Mouse (Mus musculus): Measurements from ENCODE around the gene Plcxd2. TPM values are rescaled to one million over a fixed set of nuclear protein-coding genes. Genes with fewer than 3 reads are reported as not detected.
A peak's percentile ranks its signal among the peaks of the same experiment; 100 is the strongest.

The Plcxd2 gene
- polyA plus RNA-seq, 1 experiment from 2014 or later: 0.78 TPM

DNA sequence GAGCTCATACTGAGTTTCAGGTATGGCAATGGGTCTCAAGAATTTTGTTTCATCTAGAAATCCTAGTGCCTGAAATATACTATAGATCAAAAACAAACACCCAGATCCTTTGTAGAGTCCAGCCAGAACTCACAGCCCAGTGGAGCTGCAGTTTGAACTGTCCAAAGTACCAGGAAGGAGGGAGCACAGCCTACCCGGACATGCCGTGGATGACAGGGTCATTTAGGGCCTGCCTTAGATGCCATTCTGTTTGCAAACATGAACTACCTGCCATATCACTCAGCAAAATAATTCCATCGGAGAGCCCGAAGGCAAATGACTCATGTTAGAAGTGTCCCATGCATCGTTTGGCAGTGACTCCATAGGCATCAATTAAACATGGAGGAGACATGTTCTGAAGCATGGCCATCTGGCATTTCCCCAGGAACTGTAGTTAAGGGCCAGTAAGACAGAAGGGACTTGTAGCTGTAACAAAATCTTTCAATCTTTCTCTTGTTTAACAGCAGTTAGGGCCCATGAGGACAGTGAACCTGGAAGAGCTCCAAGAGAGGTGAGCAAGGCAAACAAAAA lies 1.9 kb downstream of the Plcxd2 start:
- WGBS: 78% methylated on average over 5 of the region's 5 CpGs
- H3K9ac ChIP-seq: no peak overlapping the region
- H3K27ac ChIP-seq (ENCODE audit: low read depth): no peak overlapping the region
- no peaks in the 10 kb centered on the region for H3K36me3 ChIP-seq (ENCODE audit: insufficient read depth)
- DNase-seq: no peak
- no peaks in the 10 kb centered on the region for H3K9me3 ChIP-seq (ENCODE audit: low read depth, low read length)
- TF ChIP-seq CTCF (IDR thresholded peaks at IDR 0.05; ENCODE audit: low read depth): no peak
- no peak overlapping the region for H3K4me3 ChIP-seq (ENCODE audit: low read depth, low read length)
- peak overlapping the region; percentile 96; the same call in 1 of the 2 replicates for H3K4me2 ChIP-seq
- ATAC-seq (ENCODE audit: insufficient read depth): no peak
- no peaks in the 10 kb centered on the region for H3K27me3 ChIP-seq (ENCODE audit: insufficient read depth, low read length)
- H3K4me1 ChIP-seq (ENCODE audit: insufficient read depth): 0 out of 2 replicates have a peak, but pooled peaks cover 3% of the 10 kb centered on the region

- H3K27me3 ChIP-seq (ENCODE audit: insufficient read depth, low read length): no peaks in the 10 kb centered on the region
- no peaks in the 10 kb centered on the region for H3K36me3 ChIP-seq (ENCODE audit: insufficient read depth)
- no peak overlapping the region for H3K4me3 ChIP-seq (ENCODE audit: low read depth, low read length)
- H3K4me2 ChIP-seq: no peak overlapping the region
- WGBS: 82% methylated on average over 10 of the region's 10 CpGs
- H3K9me3 ChIP-seq (ENCODE audit: low read depth, low read length): no peaks in the 10 kb centered on the region
- no peak for TF ChIP-seq CTCF (IDR thresholded peaks at IDR 0.05; ENCODE audit: low read depth)
- ATAC-seq (ENCODE audit: insufficient read depth): no peak
- no peak overlapping the region for H3K9ac ChIP-seq
- DNase-seq: no peak
- H3K27ac ChIP-seq (ENCODE audit: low read depth): no peak overlapping the region
- 0 out of 2 replicates have a peak, but pooled peaks cover 3% of the 10 kb centered on the region for H3K4me1 ChIP-seq (ENCODE audit: insufficient read depth)
Measured at GRCm38 (mm10) chr16:46006261-46006660, 3.8 kb downstream of the Plcxd2 start.

- DNase-seq: no peak
- H3K27me3 ChIP-seq (ENCODE audit: insufficient read depth, low read length): no peaks in the 10 kb centered on the region
- no peak overlapping the region for H3K9ac ChIP-seq
- no peaks in the 10 kb centered on the region for H3K36me3 ChIP-seq (ENCODE audit: insufficient read depth)
- H3K4me2 ChIP-seq: no peak overlapping the region
- TF ChIP-seq CTCF (IDR thresholded peaks at IDR 0.05; ENCODE audit: low read depth): no peak
- no peaks in the 10 kb centered on the region for H3K4me1 ChIP-seq (ENCODE audit: insufficient read depth)
- H3K27ac ChIP-seq (ENCODE audit: low read depth): no peak overlapping the region
- ATAC-seq (ENCODE audit: insufficient read depth): no peak
- no peak overlapping the region for H3K4me3 ChIP-seq (ENCODE audit: low read depth, low read length)
- WGBS: 73% methylated on average over 10 of the region's 10 CpGs
- no peaks in the 10 kb centered on the region for H3K9me3 ChIP-seq (ENCODE audit: low read depth, low read length)
Measured at GRCm38 (mm10) chr16:46001550-46002166, 8.4 kb downstream of the Plcxd2 start.

- Histone ChIP-seq H3K27ac (ENCODE audit: low read depth) (no peak overlapping the region), H3K36me3 (ENCODE audit: insufficient read depth) (no peaks in the 10 kb centered on the region), H3K9me3 (ENCODE audit: low read depth, low read length) (no peaks in the 10 kb centered on the region), H3K4me2 (no peak overlapping the region), H3K27me3 (ENCODE audit: insufficient read depth, low read length) (no peaks in the 10 kb centered on the region), H3K9ac (no peak overlapping the region), H3K4me1 (ENCODE audit: insufficient read depth) (no peaks in the 10 kb centered on the region), H3K4me3 (ENCODE audit: low read depth, low read length) (no peak overlapping the region)
- 89% methylated on average over 3 of the region's 3 CpGs for WGBS
- TF ChIP-seq CTCF (IDR thresholded peaks at IDR 0.05; ENCODE audit: low read depth): no peak
- DNase-seq (no peak), ATAC-seq (ENCODE audit: insufficient read depth) (no peak)
Measured at GRCm38 (mm10) chr16:46000976-46001375, 9.0 kb downstream of the Plcxd2 start.

- H3K36me3 ChIP-seq (ENCODE audit: insufficient read depth): no peaks in the 10 kb centered on the region
- H3K4me1 ChIP-seq (ENCODE audit: insufficient read depth): no peaks in the 10 kb centered on the region
- H3K27ac ChIP-seq (ENCODE audit: low read depth): no peak overlapping the region
- no peak overlapping the region for H3K4me3 ChIP-seq (ENCODE audit: low read depth, low read length)
- H3K27me3 ChIP-seq (ENCODE audit: insufficient read depth, low read length): no peaks in the 10 kb centered on the region
- DNase-seq (peak; percentile 11), ATAC-seq (ENCODE audit: insufficient read depth) (no peak)
- TF ChIP-seq CTCF (IDR thresholded peaks at IDR 0.05; ENCODE audit: low read depth): no peak
- H3K9ac ChIP-seq: no peak overlapping the region
- no peak overlapping the region for H3K4me2 ChIP-seq
- no peaks in the 10 kb centered on the region for H3K9me3 ChIP-seq (ENCODE audit: low read depth, low read length)
- WGBS: 72% methylated on average over 10 of the region's 10 CpGs
Measured at GRCm38 (mm10) chr16:45999374-46000191, 10.4 kb downstream of the Plcxd2 start.

DNA sequence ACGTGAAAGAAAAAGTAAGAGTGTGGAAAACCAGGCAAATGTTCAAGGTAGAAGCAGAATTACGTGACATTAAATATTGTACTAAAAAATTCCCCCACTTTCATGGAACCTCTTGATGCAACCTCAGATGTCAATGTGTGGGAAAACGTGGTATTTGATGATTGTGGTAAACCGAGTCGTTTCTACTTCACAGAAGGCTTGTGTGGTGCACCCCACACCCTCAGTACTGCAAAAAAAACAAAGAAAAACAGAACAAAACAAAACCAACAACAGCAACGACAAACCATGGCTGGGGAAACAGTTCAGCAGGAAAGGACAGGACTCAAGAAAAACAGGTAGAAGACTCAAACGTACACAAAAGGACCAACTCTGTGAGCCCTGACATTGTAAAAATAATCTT lies 11.8 kb downstream of the Plcxd2 start:
- Histone ChIP-seq H3K4me2 (no peak overlapping the region), H3K9me3 (ENCODE audit: low read depth, low read length) (no peaks in the 10 kb centered on the region), H3K4me3 (ENCODE audit: low read depth, low read length) (no peak overlapping the region), H3K36me3 (ENCODE audit: insufficient read depth) (no peaks in the 10 kb centered on the region), H3K9ac (no peak overlapping the region), H3K27ac (ENCODE audit: low read depth) (no peak overlapping the region), H3K27me3 (ENCODE audit: insufficient read depth, low read length) (no peaks in the 10 kb centered on the region), H3K4me1 (ENCODE audit: insufficient read depth) (no peaks in the 10 kb centered on the region)
- TF ChIP-seq CTCF (IDR thresholded peaks at IDR 0.05; ENCODE audit: low read depth): no peak
- ATAC-seq (ENCODE audit: insufficient read depth) (no peak), DNase-seq (no peak)
- WGBS: 74% methylated on average over 7 of the region's 7 CpGs
